Mouse (Mus musculus): ENCODE measurements at regions not wholly inside any gene's neighbourhood (a gene's known extent, or its start where the extent isn't known, plus 50 kb on each side); places are given as distances from the start of the nearest gene placed in this dataset.

GRCm38 (mm10) chr2:139044684-139045083 is 449.0 kb upstream of the Sptlc3 start:
- TF ChIP-seq CTCF (IDR thresholded peaks at IDR 0.05; ENCODE audit: control insufficient read depth, insufficient read depth, insufficient read length) (no peak), USF1 (IDR thresholded peaks at IDR 0.05; ENCODE audit: low read depth) (no peak), MYOD1 (IDR thresholded peaks at IDR 0.05; ENCODE audit: control insufficient read depth, insufficient read length, low read depth) (no peak), CEBPB (IDR thresholded peaks at IDR 0.05; ENCODE audit: low read depth) (no peak), FOSL1 (IDR thresholded peaks at IDR 0.05; ENCODE audit: insufficient read depth, low read length, poor library complexity, severe bottlenecking) (no peak), MYOG (IDR thresholded peaks at IDR 0.05; ENCODE audit: control insufficient read depth, extremely low read depth, insufficient read length) (no peak)
